Mouse (Mus musculus): ENCODE results near the gene Nckap1l. TPM values are rescaled to one million over a fixed set of nuclear protein-coding genes. Genes with fewer than 3 reads are reported as not detected.
"Not testable (repeated sequence)": the region's sequence is repeated elsewhere in the genome, so short reads cannot be mapped to it uniquely, and the experiment has no call there.

The Nckap1l gene
- polyA plus RNA-seq (2015; fragmentation: Nextera tagmentation; extraction: Ambion mirVana): 1.7 and 1.9 TPM in 2 replicates

- H3K4me1 ChIP-seq: no peaks in the 10 kb centered on the region
- no peaks in the 10 kb centered on the region for H3K27me3 ChIP-seq
- no peak within 1 kb of the TSS for H3K27ac ChIP-seq
- no peaks in the 10 kb centered on the region for H3K9me3 ChIP-seq (replicated peaks)
- no peak within 1 kb of the TSS for H3K4me3 ChIP-seq (replicated peaks)
- H3K9ac ChIP-seq: no peak within 1 kb of the TSS
- H3K4me2 ChIP-seq: no peak within 1 kb of the TSS
- 84% methylated on average over 13 of the region's 13 CpGs for WGBS
- no peaks in the 10 kb centered on the region for H3K36me3 ChIP-seq
- no peak for ATAC-seq (replicated peaks; ENCODE audit: low FRiP score)
These were observed at the start of gene Nckap1l for GRCm38 (mm10) chr15:103453551-103454218. Gene Nckap1l (plus strand): TSS chr15:103453794.

GRCm38 (mm10) chr15:103405586-103405985, 48.0 kb upstream of the Nckap1l start:
- not testable (repeated sequence) for ATAC-seq (replicated peaks; ENCODE audit: low FRiP score); H3K27ac ChIP-seq; H3K9ac ChIP-seq; H3K9me3 ChIP-seq (replicated peaks); H3K36me3 ChIP-seq; H3K4me1 ChIP-seq; H3K4me3 ChIP-seq (replicated peaks); H3K4me2 ChIP-seq; H3K27me3 ChIP-seq
- 95% methylated on average over 2 of the region's 3 CpGs for WGBS

GRCm38 (mm10) chr15:103427017-103427416, 26.6 kb upstream of the Nckap1l start:
- no peaks in the 10 kb centered on the region for H3K4me1 ChIP-seq
- H3K9ac ChIP-seq: no peak overlapping the region
- H3K4me2 ChIP-seq: no peak overlapping the region
- 46% methylated on average over 2 of the region's 2 CpGs for WGBS
- H3K27ac ChIP-seq: no peak overlapping the region
- no peaks in the 10 kb centered on the region for H3K36me3 ChIP-seq
- no peaks in the 10 kb centered on the region for H3K9me3 ChIP-seq (replicated peaks)
- no peaks in the 10 kb centered on the region for H3K27me3 ChIP-seq
- H3K4me3 ChIP-seq (replicated peaks): no peak overlapping the region
- ATAC-seq (replicated peaks; ENCODE audit: low FRiP score): no peak

GRCm38 (mm10) chr15:103430241-103430640, 23.4 kb upstream of the Nckap1l start, which contains the start of gene Gtsf1:
Gene Gtsf1 (minus strand): TSS chr15:103430470.
- H3K27me3 ChIP-seq: no peaks in the 10 kb centered on the region
- 91% methylated on average over 16 of the region's 16 CpGs for WGBS
- no peak for ATAC-seq (replicated peaks; ENCODE audit: low FRiP score)

GRCm38 (mm10) chr15:103445966-103446365, 7.6 kb upstream of the Nckap1l start:
- not testable (repeated sequence) for H3K9me3 ChIP-seq (replicated peaks); H3K9ac ChIP-seq; H3K4me3 ChIP-seq (replicated peaks); H3K4me1 ChIP-seq; ATAC-seq (replicated peaks; ENCODE audit: low FRiP score); H3K27ac ChIP-seq; H3K4me2 ChIP-seq; H3K36me3 ChIP-seq; H3K27me3 ChIP-seq
- 78% methylated on average over 4 of the region's 4 CpGs for WGBS

More at GRCm38 (mm10) chr15:103430241-103430640, 23.4 kb upstream of the Nckap1l start, which contains the start of gene Gtsf1:
- no peak within 1 kb of the TSS for H3K4me2 ChIP-seq
- no peak within 1 kb of the TSS for H3K9ac ChIP-seq
- no peak within 1 kb of the TSS for H3K4me3 ChIP-seq (replicated peaks)
- no peaks in the 10 kb centered on the region for H3K4me1 ChIP-seq
- H3K9me3 ChIP-seq (replicated peaks): no peaks in the 10 kb centered on the region
- H3K36me3 ChIP-seq: no peaks in the 10 kb centered on the region
- no peak within 1 kb of the TSS for H3K27ac ChIP-seq

GRCm38 (mm10) chr15:103448369-103448768, 5.2 kb upstream of the Nckap1l start, which contains the start of gene Gtsf2:
Gene Gtsf2 (minus strand): TSS chr15:103448469.
- Histone ChIP-seq H3K9me3 (replicated peaks) (no peaks in the 10 kb centered on the region), H3K36me3 (no peaks in the 10 kb centered on the region), H3K27ac (no peak within 1 kb of the TSS), H3K9ac (no peak within 1 kb of the TSS), H3K4me1 (no peaks in the 10 kb centered on the region), H3K4me3 (replicated peaks) (no peak within 1 kb of the TSS), H3K27me3 (no peaks in the 10 kb centered on the region), H3K4me2 (no peak within 1 kb of the TSS)
- 21% methylated on average over 3 of the region's 3 CpGs for WGBS
- no peak for ATAC-seq (replicated peaks; ENCODE audit: low FRiP score)

GRCm38 (mm10) chr15:103454449-103454848, 855 bp downstream of the Nckap1l start:
- no peaks in the 10 kb centered on the region for H3K27me3 ChIP-seq
- H3K4me3 ChIP-seq (replicated peaks): no peak overlapping the region
- 75% methylated on average over 6 of the region's 6 CpGs for WGBS

GRCm38 (mm10) chr15:103462539-103463261, 9.1 kb downstream of the Nckap1l start:
- ATAC-seq (replicated peaks; ENCODE audit: low FRiP score): no peak
- Histone ChIP-seq H3K4me1 (no peaks in the 10 kb centered on the region), H3K4me3 (replicated peaks) (no peak overlapping the region), H3K9ac (no peak overlapping the region), H3K4me2 (no peak overlapping the region), H3K9me3 (replicated peaks) (no peaks in the 10 kb centered on the region), H3K27ac (no peak overlapping the region), H3K27me3 (no peaks in the 10 kb centered on the region), H3K36me3 (no peaks in the 10 kb centered on the region)
- WGBS: 73% methylated on average over 7 of the region's 7 CpGs

More at GRCm38 (mm10) chr15:103454449-103454848, 855 bp downstream of the Nckap1l start:
- Histone ChIP-seq H3K9ac (no peak overlapping the region), H3K9me3 (replicated peaks) (no peaks in the 10 kb centered on the region), H3K4me2 (no peak overlapping the region), H3K36me3 (no peaks in the 10 kb centered on the region), H3K27ac (no peak overlapping the region), H3K4me1 (no peaks in the 10 kb centered on the region)
- ATAC-seq (replicated peaks; ENCODE audit: low FRiP score): no peak

GRCm38 (mm10) chr15:103471488-103472194, 18.0 kb downstream of the Nckap1l start:
- H3K27me3 ChIP-seq: no peaks in the 10 kb centered on the region
- no peak overlapping the region for H3K4me2 ChIP-seq
- no peak for ATAC-seq (replicated peaks; ENCODE audit: low FRiP score)
- 64% methylated on average over 7 of the region's 7 CpGs for WGBS
- H3K4me1 ChIP-seq: no peaks in the 10 kb centered on the region
- H3K36me3 ChIP-seq: no peaks in the 10 kb centered on the region
- no peaks in the 10 kb centered on the region for H3K9me3 ChIP-seq (replicated peaks)
- H3K4me3 ChIP-seq (replicated peaks): no peak overlapping the region
- no peak overlapping the region for H3K9ac ChIP-seq
- no peak overlapping the region for H3K27ac ChIP-seq

GRCm38 (mm10) chr15:103472265-103472664, 18.7 kb downstream of the Nckap1l start:
- Histone ChIP-seq H3K9ac (no peak overlapping the region), H3K4me3 (replicated peaks) (no peak overlapping the region), H3K27me3 (no peaks in the 10 kb centered on the region), H3K4me1 (no peaks in the 10 kb centered on the region), H3K4me2 (no peak overlapping the region), H3K27ac (no peak overlapping the region), H3K9me3 (replicated peaks) (no peaks in the 10 kb centered on the region), H3K36me3 (no peaks in the 10 kb centered on the region)
- no peak for ATAC-seq (replicated peaks; ENCODE audit: low FRiP score)
- 78% methylated on average over 3 of the region's 3 CpGs for WGBS

- Histone ChIP-seq H3K27ac (no peak overlapping the region), H3K9me3 (replicated peaks) (no peaks in the 10 kb centered on the region), H3K36me3 (no peaks in the 10 kb centered on the region), H3K4me3 (replicated peaks) (no peak overlapping the region), H3K4me2 (no peak overlapping the region), H3K27me3 (no peaks in the 10 kb centered on the region), H3K9ac (no peak overlapping the region), H3K4me1 (no peaks in the 10 kb centered on the region)
- WGBS: 87% methylated on average over 7 of the region's 7 CpGs
- no peak for ATAC-seq (replicated peaks; ENCODE audit: low FRiP score)
These were observed 19.6 kb downstream of the Nckap1l start for GRCm38 (mm10) chr15:103473182-103473581.

- ATAC-seq (replicated peaks; ENCODE audit: low FRiP score): no peak
- H3K27ac ChIP-seq: no peak overlapping the region
- no peaks in the 10 kb centered on the region for H3K4me1 ChIP-seq
- no peak overlapping the region for H3K4me3 ChIP-seq (replicated peaks)
- 78% methylated on average over 5 of the region's 5 CpGs for WGBS
- no peaks in the 10 kb centered on the region for H3K27me3 ChIP-seq
- no peak overlapping the region for H3K4me2 ChIP-seq
- no peak overlapping the region for H3K9ac ChIP-seq
- H3K9me3 ChIP-seq (replicated peaks): no peaks in the 10 kb centered on the region
- no peaks in the 10 kb centered on the region for H3K36me3 ChIP-seq
These were observed 20.2 kb downstream of the Nckap1l start for GRCm38 (mm10) chr15:103473769-103474168.

All from kidney, embryonic 15.5 days (tissue).